Mouse (Mus musculus) forebrain, embryonic 10.5 days (tissue): ENCODE data around the gene Tfap4. TPM values are rescaled to one million over a fixed set of nuclear protein-coding genes. Genes with fewer than 3 reads are reported as not detected.
"Not testable (repeated sequence)": the region's sequence is repeated elsewhere in the genome, so short reads cannot be mapped to it uniquely, and the experiment has no call there.

ENCODE experiments used
- DNase-seq: peaks from one replicate; pipeline ENCODE4 v3.0.0-alpha.2; 2017; ENCODE audit warnings: low spot score; ENCODE audit errors: extremely low spot score
- H3K27ac ChIP-seq: fragments of 300-500 bp; sonication (generic); 2 replicates; pipeline ENCODE4 v1.5.1; 2016; ENCODE audit warnings: mild to moderate bottlenecking
- H3K27me3 ChIP-seq: fragments of 300-500 bp; sonication (generic); 2 replicates; pipeline ENCODE4 v1.6.1; 2016; ENCODE audit warnings: mild to moderate bottlenecking; ENCODE audit not compliant: poor library complexity, severe bottlenecking
- H3K36me3 ChIP-seq: fragments of 300-500 bp; sonication (generic); replicated peaks from 2 replicates; pipeline ENCODE4 v1.6.1; 2016; ENCODE audit warnings: mild to moderate bottlenecking, moderate library complexity
- H3K4me1 ChIP-seq: fragments of 300-500 bp; sonication (generic); 2 replicates; pipeline ENCODE4 v1.6.1; 2016
- H3K4me3 ChIP-seq: fragments of 300-500 bp; sonication (generic); 2 replicates; pipeline ENCODE4 v1.5.1; 2016; ENCODE audit warnings: mild to moderate bottlenecking, moderate library complexity
- H3K9me3 ChIP-seq: fragments of 300-500 bp; sonication (generic); 2 replicates; pipeline ENCODE4 v1.6.1; 2016; ENCODE audit warnings: mild to moderate bottlenecking, moderate library complexity
- WGBS: fragments of 180-500 bp; shearing (Covaris S2); methylation state at CpG from one replicate; pipeline ENCODE4 v1.1.7; 2016; 5-methylcytosine and 5-hydroxymethylcytosine counted together
- polyA plus RNA-seq: library from polyadenylated mRNA; unstranded; fragments of >200 nt; fragmentation: Nextera tagmentation; extraction: Ambion mirVana; gene quantifications from 2 replicates; pipeline ENCODE4 v1.2.1, GENCODE M21; 2016

Gene Tfap4
- polyA plus RNA-seq, 1 experiment from 2014 or later = 32.0 TPM

- no peak for DNase-seq
- Histone ChIP-seq H3K27me3 (no peaks in the 10 kb centered on the region), H3K4me3 (no peak overlapping the region), H3K36me3 (peaks cover 41% of the 10 kb centered on the region), H3K4me1 (peaks cover 10% of the 10 kb centered on the region), H3K27ac (no peak overlapping the region), H3K9me3 (no peaks in the 10 kb centered on the region)
- WGBS = 88% methylated on average over 3 of the region's 3 CpGs
Observed at GRCm38 (mm10) chr16:4543266-4543665, 16.4 kb downstream of the Tfap4 start.

GRCm38 (mm10) chr16:4542236-4542774, 17.3 kb downstream of the Tfap4 start:
- Histone ChIP-seq H3K4me1 (peaks cover 10% of the 10 kb centered on the region), H3K27ac (peak overlapping the region; percentile 67), H3K27me3 (no peaks in the 10 kb centered on the region), H3K36me3 (peaks cover 31% of the 10 kb centered on the region), H3K4me3 (peak overlapping the region; percentile 51), H3K9me3 (no peaks in the 10 kb centered on the region)
- no peak for DNase-seq
- WGBS = 53% methylated on average over 7 of the region's 7 CpGs

- DNase-seq = peak; percentile 99
- Histone ChIP-seq H3K4me3 (peak within 1 kb of the TSS; percentile 51), H3K36me3 (peaks cover 25% of the 10 kb centered on the region), H3K27ac (peak within 1 kb of the TSS; percentile 79), H3K27me3 (no peaks in the 10 kb centered on the region), H3K9me3 (no peaks in the 10 kb centered on the region), H3K4me1 (peaks cover 10% of the 10 kb centered on the region)
- under 1% methylated on average over 43 of the region's 43 CpGs for WGBS
Observed at GRCm38 (mm10) chr16:4541501-4542198, 18.0 kb downstream of the Tfap4 start, which contains the start of gene Srl. Srl (minus strand) TSS chr16:4541816.

- no peaks in the 10 kb centered on the region for H3K9me3 ChIP-seq
- H3K27me3 ChIP-seq = no peaks in the 10 kb centered on the region
- H3K36me3 ChIP-seq = peaks cover 19% of the 10 kb centered on the region
- H3K27ac ChIP-seq = peak overlapping the region; percentile 79
- H3K4me3 ChIP-seq = peak overlapping the region; percentile 51
- WGBS = 65% methylated on average over 4 of the region's 4 CpGs
- H3K4me1 ChIP-seq = peaks cover 10% of the 10 kb centered on the region
- DNase-seq = no peak
Observed at GRCm38 (mm10) chr16:4541033-4541432, 18.6 kb downstream of the Tfap4 start.

GRCm38 (mm10) chr16:4540064-4540775, 19.4 kb downstream of the Tfap4 start:
- 87% methylated on average over 12 of the region's 12 CpGs for WGBS
- no peak overlapping the region for H3K27ac ChIP-seq
- peak overlapping the region; percentile 51; the same call in 1 of the 2 replicates for H3K4me3 ChIP-seq
- peaks cover 10% of the 10 kb centered on the region for H3K4me1 ChIP-seq
- H3K36me3 ChIP-seq = peaks cover 11% of the 10 kb centered on the region
- no peak for DNase-seq
- no peaks in the 10 kb centered on the region for H3K9me3 ChIP-seq
- no peaks in the 10 kb centered on the region for H3K27me3 ChIP-seq

- DNase-seq = no peak
- WGBS = 86% methylated on average over 4 of the region's 4 CpGs
- no peak overlapping the region for H3K4me3 ChIP-seq
- H3K27ac ChIP-seq = no peak overlapping the region
- no peaks in the 10 kb centered on the region for H3K27me3 ChIP-seq
- H3K4me1 ChIP-seq = peaks cover 10% of the 10 kb centered on the region
- H3K9me3 ChIP-seq = no peaks in the 10 kb centered on the region
- H3K36me3 ChIP-seq = peaks cover 5% of the 10 kb centered on the region
Observed at GRCm38 (mm10) chr16:4539521-4539920, 20.1 kb downstream of the Tfap4 start.

- H3K36me3 ChIP-seq = no peaks in the 10 kb centered on the region; the same call in 1 of the 2 replicates
- no peaks in the 10 kb centered on the region for H3K27me3 ChIP-seq
- H3K27ac ChIP-seq = no peak overlapping the region
- H3K4me1 ChIP-seq = peaks cover 10% of the 10 kb centered on the region
- H3K9me3 ChIP-seq = no peaks in the 10 kb centered on the region
- no peak overlapping the region for H3K4me3 ChIP-seq
- no peak for DNase-seq
- WGBS = 79% methylated on average over 3 of the region's 3 CpGs
Observed at GRCm38 (mm10) chr16:4537616-4538358, 21.9 kb downstream of the Tfap4 start.

- H3K27ac ChIP-seq, H3K9me3 ChIP-seq, H3K4me3 ChIP-seq, DNase-seq, H3K27me3 ChIP-seq: not testable (repeated sequence)
- H3K36me3 ChIP-seq = peaks cover 12% of the 10 kb centered on the region
- WGBS = 95% methylated on average over 12 of the region's 12 CpGs
- H3K4me1 ChIP-seq = peaks cover 11% of the 10 kb centered on the region
Observed at GRCm38 (mm10) chr16:4527373-4527772, 32.3 kb downstream of the Tfap4 start.

GRCm38 (mm10) chr16:4523313-4524004, 36.2 kb downstream of the Tfap4 start:
- peaks cover 12% of the 10 kb centered on the region for H3K36me3 ChIP-seq
- no peak overlapping the region for H3K4me3 ChIP-seq
- peaks cover 7% of the 10 kb centered on the region for H3K9me3 ChIP-seq
- WGBS = 80% methylated on average over 7 of the region's 7 CpGs
- no peak overlapping the region for H3K27ac ChIP-seq
- H3K27me3 ChIP-seq = no peaks in the 10 kb centered on the region
- DNase-seq = no peak
- H3K4me1 ChIP-seq = peaks cover 25% of the 10 kb centered on the region

GRCm38 (mm10) chr16:4522879-4523278, 36.8 kb downstream of the Tfap4 start:
- H3K36me3 ChIP-seq = peaks cover 7% of the 10 kb centered on the region
- H3K9me3 ChIP-seq = peaks cover 7% of the 10 kb centered on the region
- 61% methylated on average over 8 of the region's 8 CpGs for WGBS
- peaks cover 25% of the 10 kb centered on the region for H3K4me1 ChIP-seq
- H3K27me3 ChIP-seq = no peaks in the 10 kb centered on the region
- H3K4me3 ChIP-seq = no peak overlapping the region
- H3K27ac ChIP-seq = no peak overlapping the region
- DNase-seq = no peak

- Histone ChIP-seq H3K36me3 (0 out of 2 replicates have a peak, but pooled peaks cover under 1% of the 10 kb centered on the region), H3K4me3 (no peak overlapping the region), H3K27me3 (no peaks in the 10 kb centered on the region), H3K27ac (no peak overlapping the region), H3K9me3 (peaks cover under 1% of the 10 kb centered on the region; the same call in 1 of the 2 replicates), H3K4me1 (peaks cover 25% of the 10 kb centered on the region)
- WGBS = 71% methylated on average over 5 of the region's 5 CpGs
- no peak for DNase-seq
Observed at GRCm38 (mm10) chr16:4521735-4522530, 37.7 kb downstream of the Tfap4 start.
